Mouse (Mus musculus) heart, embryonic 13.5 days (tissue): ENCODE measurements around the gene Uhrf1. TPM values are rescaled to one million over a fixed set of nuclear protein-coding genes. Genes with fewer than 3 reads are reported as not detected.

Source experiments
- ATAC-seq: fragments of 200-750 bp; cut with Nextera tagmentation; 2 replicates; pipeline ENCODE4 v1.8.0; 2017; ENCODE audit warnings: moderate TSS enrichment; ENCODE audit not compliant: insufficient number of reproducible peaks, low FRiP score, low TSS enrichment; ENCODE audit errors: extremely low read depth
- H3K27ac ChIP-seq: fragments of 300-500 bp; sonication (generic); replicated peaks from 2 replicates; pipeline ENCODE4 v1.5.1; 2015; ENCODE audit warnings: moderate library complexity, mild to moderate bottlenecking, inconsistent platforms
- H3K27me3 ChIP-seq: fragments of 300-500 bp; sonication (generic); replicated peaks from 2 replicates; pipeline ENCODE4 v1.6.1; 2015; ENCODE audit warnings: mild to moderate bottlenecking, inconsistent platforms
- H3K36me3 ChIP-seq: fragments of 300-500 bp; sonication (generic); 2 replicates; pipeline ENCODE4 v1.6.1; 2015; ENCODE audit warnings: mild to moderate bottlenecking, inconsistent platforms
- H3K4me1 ChIP-seq: fragments of 300-500 bp; sonication (generic); 2 replicates; pipeline ENCODE4 v1.6.1; 2015; ENCODE audit warnings: inconsistent platforms
- H3K4me2 ChIP-seq: fragments of 300-500 bp; sonication (generic); 2 replicates; pipeline ENCODE4 v1.6.1; 2015; ENCODE audit warnings: inconsistent platforms, mild to moderate bottlenecking, moderate library complexity
- H3K4me3 ChIP-seq: fragments of 300-500 bp; sonication (generic); 2 replicates; pipeline ENCODE4 v1.5.1; 2015; ENCODE audit warnings: moderate library complexity, mild to moderate bottlenecking, inconsistent platforms
- H3K9ac ChIP-seq: fragments of 300-500 bp; sonication (generic); 2 replicates; pipeline ENCODE4 v1.6.1; 2015; ENCODE audit warnings: inconsistent platforms, mild to moderate bottlenecking, moderate library complexity
- H3K9me3 ChIP-seq: fragments of 300-500 bp; sonication (generic); 2 replicates; pipeline ENCODE4 v1.6.1; 2016; ENCODE audit warnings: inconsistent platforms
- WGBS: fragments of 180-500 bp; shearing (Covaris S2); methylation state at CpG from one replicate; pipeline ENCODE4 v1.1.7; 2015; ENCODE audit warnings: mixed read lengths; 5-methylcytosine and 5-hydroxymethylcytosine counted together
- polyA plus RNA-seq: library from polyadenylated mRNA; unstranded; fragments of >200 nt; fragmentation: Nextera tagmentation; extraction: Ambion mirVana; gene quantifications from 2 replicates; pipeline ENCODE4 v1.2.1, GENCODE M21; 2015

Gene Uhrf1
- polyA plus RNA-seq, 1 experiment from 2014 or later: 70.7 TPM

GRCm38 (mm10) chr17:56289371-56290331 is 13.5 kb upstream of the Uhrf1 start:
- Histone ChIP-seq H3K9me3 (no peaks in the 10 kb centered on the region), H3K27me3 (no peaks in the 10 kb centered on the region), H3K36me3 (peaks cover 27% of the 10 kb centered on the region), H3K4me1 (peaks cover 48% of the 10 kb centered on the region), H3K27ac (peak overlapping the region; percentile 94), H3K4me2 (peak overlapping the region; percentile 90), H3K9ac (peak overlapping the region; percentile 88), H3K4me3 (peak overlapping the region; percentile 62)
- ATAC-seq: peak; percentile 12; the same call in 1 of the 2 replicates
- WGBS: 2% methylated on average over 23 of the region's 23 CpGs

GRCm38 (mm10) chr17:56290388-56291170 is 12.5 kb upstream of the Uhrf1 start:
- H3K36me3 ChIP-seq: peaks cover 18% of the 10 kb centered on the region
- peak overlapping the region; percentile 62 for H3K4me3 ChIP-seq
- peak overlapping the region; percentile 94 for H3K27ac ChIP-seq
- H3K4me1 ChIP-seq: peaks cover 48% of the 10 kb centered on the region
- no peaks in the 10 kb centered on the region for H3K9me3 ChIP-seq
- H3K4me2 ChIP-seq: peak overlapping the region; percentile 90
- 3% methylated on average over 17 of the region's 17 CpGs for WGBS
- H3K9ac ChIP-seq: peak overlapping the region; percentile 88
- ATAC-seq: peak; percentile 85
- H3K27me3 ChIP-seq: no peaks in the 10 kb centered on the region

- H3K9ac ChIP-seq: peak overlapping the region; percentile 88
- peaks cover 48% of the 10 kb centered on the region for H3K4me1 ChIP-seq
- H3K27me3 ChIP-seq: no peaks in the 10 kb centered on the region
- H3K27ac ChIP-seq: peak overlapping the region; percentile 94
- peak overlapping the region; percentile 62 for H3K4me3 ChIP-seq
- no peaks in the 10 kb centered on the region for H3K9me3 ChIP-seq
- under 1% methylated on average over 16 of the region's 16 CpGs for WGBS
- H3K4me2 ChIP-seq: peak overlapping the region; percentile 90
- H3K36me3 ChIP-seq: peaks cover 12% of the 10 kb centered on the region
- peak; percentile 54 for ATAC-seq
Observed at GRCm38 (mm10) chr17:56291171-56291511, 12.0 kb upstream of the Uhrf1 start.

- H3K4me2 ChIP-seq: peak overlapping the region; percentile 90
- H3K9ac ChIP-seq: peak overlapping the region; percentile 75
- no peak overlapping the region for H3K4me3 ChIP-seq
- peaks cover 4% of the 10 kb centered on the region for H3K36me3 ChIP-seq
- H3K27ac ChIP-seq: peak overlapping the region; percentile 94; the same call in 1 of the 2 replicates
- WGBS: 79% methylated on average over 7 of the region's 7 CpGs
- H3K9me3 ChIP-seq: no peaks in the 10 kb centered on the region
- no peaks in the 10 kb centered on the region for H3K27me3 ChIP-seq
- no peak for ATAC-seq
- peaks cover 44% of the 10 kb centered on the region for H3K4me1 ChIP-seq
Observed at GRCm38 (mm10) chr17:56291826-56292475, 11.2 kb upstream of the Uhrf1 start.

GRCm38 (mm10) chr17:56292531-56293222 is 10.4 kb upstream of the Uhrf1 start, which contains the start of gene Plin3:
TSS of gene Plin3 (minus strand) at chr17:56292873.
- 0 out of 2 replicates have a peak, but pooled peaks cover 2% of the 10 kb centered on the region for H3K36me3 ChIP-seq
- H3K27me3 ChIP-seq: no peaks in the 10 kb centered on the region
- H3K4me2 ChIP-seq: peak within 1 kb of the TSS; percentile 90; the same call in 1 of the 2 replicates
- no peak within 1 kb of the TSS for H3K9ac ChIP-seq
- WGBS: 74% methylated on average over 4 of the region's 4 CpGs
- no peak for ATAC-seq
- peak within 1 kb of the TSS; percentile 94; the same call in 1 of the 2 replicates for H3K27ac ChIP-seq
- no peaks in the 10 kb centered on the region for H3K9me3 ChIP-seq
- peaks cover 37% of the 10 kb centered on the region for H3K4me1 ChIP-seq
- H3K4me3 ChIP-seq: no peak within 1 kb of the TSS

GRCm38 (mm10) chr17:56293291-56293690 is 9.8 kb upstream of the Uhrf1 start:
- 71% methylated on average over 1 of the region's 1 CpGs for WGBS
- Histone ChIP-seq H3K27me3 (no peaks in the 10 kb centered on the region), H3K4me1 (peaks cover 31% of the 10 kb centered on the region), H3K27ac (no peak overlapping the region), H3K4me2 (no peak overlapping the region), H3K9me3 (no peaks in the 10 kb centered on the region), H3K4me3 (no peak overlapping the region), H3K36me3 (0 out of 2 replicates have a peak, but pooled peaks cover 2% of the 10 kb centered on the region), H3K9ac (no peak overlapping the region)
- no peak for ATAC-seq

- H3K4me1 ChIP-seq: peaks cover 21% of the 10 kb centered on the region
- H3K27ac ChIP-seq: no peak overlapping the region
- 85% methylated on average over 19 of the region's 19 CpGs for WGBS
Observed at GRCm38 (mm10) chr17:56294241-56294640, 8.9 kb upstream of the Uhrf1 start.

GRCm38 (mm10) chr17:56296201-56296600 is 6.9 kb upstream of the Uhrf1 start:
- no peak overlapping the region for H3K4me2 ChIP-seq
- H3K27ac ChIP-seq: no peak overlapping the region
- H3K4me3 ChIP-seq: no peak overlapping the region
- H3K36me3 ChIP-seq: no peaks in the 10 kb centered on the region
- WGBS: 55% methylated on average over 1 of the region's 1 CpGs
- H3K9ac ChIP-seq: no peak overlapping the region
- H3K9me3 ChIP-seq: no peaks in the 10 kb centered on the region
- H3K27me3 ChIP-seq: no peaks in the 10 kb centered on the region
- ATAC-seq: no peak
- peaks cover 8% of the 10 kb centered on the region for H3K4me1 ChIP-seq

More at GRCm38 (mm10) chr17:56294241-56294640, 8.9 kb upstream of the Uhrf1 start:
- Histone ChIP-seq H3K9ac (no peak overlapping the region), H3K9me3 (no peaks in the 10 kb centered on the region), H3K27me3 (no peaks in the 10 kb centered on the region), H3K4me2 (no peak overlapping the region), H3K4me3 (no peak overlapping the region), H3K36me3 (no peaks in the 10 kb centered on the region)
- no peak for ATAC-seq

- ATAC-seq: no peak
- Histone ChIP-seq H3K9ac (no peak overlapping the region), H3K27me3 (no peaks in the 10 kb centered on the region), H3K36me3 (no peaks in the 10 kb centered on the region), H3K9me3 (no peaks in the 10 kb centered on the region), H3K4me1 (peaks cover 13% of the 10 kb centered on the region), H3K4me2 (no peak overlapping the region), H3K27ac (no peak overlapping the region), H3K4me3 (no peak overlapping the region)
- 98% methylated on average over 1 of the region's 1 CpGs for WGBS
Observed at GRCm38 (mm10) chr17:56298238-56298637, 4.9 kb upstream of the Uhrf1 start.

GRCm38 (mm10) chr17:56300186-56300585 is 2.9 kb upstream of the Uhrf1 start, which contains the start of gene Arrdc5:
TSS of gene Arrdc5 (minus strand) at chr17:56300286.
- no peak for ATAC-seq
- no peak within 1 kb of the TSS for H3K4me2 ChIP-seq
- no peak within 1 kb of the TSS for H3K4me3 ChIP-seq
- 87% methylated on average over 9 of the region's 9 CpGs for WGBS
- H3K27ac ChIP-seq: no peak within 1 kb of the TSS
- H3K27me3 ChIP-seq: no peaks in the 10 kb centered on the region
- no peaks in the 10 kb centered on the region for H3K9me3 ChIP-seq
- peaks cover 26% of the 10 kb centered on the region for H3K4me1 ChIP-seq
- H3K9ac ChIP-seq: no peak within 1 kb of the TSS
- H3K36me3 ChIP-seq: no peaks in the 10 kb centered on the region; the same call in 1 of the 2 replicates
